Mouse (Mus musculus): Measurements from ENCODE around the gene Hcn3. TPM values are rescaled to one million over a fixed set of nuclear protein-coding genes. Genes with fewer than 3 reads are reported as not detected.
A peak's percentile ranks its signal among the peaks of the same experiment; 100 is the strongest.

The Hcn3 gene
- polyA plus RNA-seq, 1 experiment from 2014 or later: 9.1 TPM

GRCm38 (mm10) chr3:89190436-89190835 is 30.4 kb upstream of the Hcn3 start:
- peaks cover 25% of the 10 kb centered on the region for H3K36me3 ChIP-seq
- H3K27ac ChIP-seq: no peak overlapping the region
- no peaks in the 10 kb centered on the region for H3K9me3 ChIP-seq
- DNase-seq (ENCODE audit: low spot score): no peak
- WGBS: 84% methylated on average over 8 of the region's 8 CpGs
- no peak overlapping the region for H3K4me3 ChIP-seq
- H3K4me1 ChIP-seq (replicated peaks): peaks cover 33% of the 10 kb centered on the region
- peaks cover 15% of the 10 kb centered on the region for H3K27me3 ChIP-seq (ENCODE audit: insufficient read depth, poor library complexity, severe bottlenecking)

- WGBS: 63% methylated on average over 12 of the region's 12 CpGs
- no peak overlapping the region for H3K4me3 ChIP-seq
These were observed 28.5 kb upstream of the Hcn3 start for GRCm38 (mm10) chr3:89188478-89188875.

GRCm38 (mm10) chr3:89187690-89188477 is 27.9 kb upstream of the Hcn3 start:
- H3K4me1 ChIP-seq (replicated peaks): peaks cover 55% of the 10 kb centered on the region
- no peak for DNase-seq (ENCODE audit: low spot score)
- H3K4me3 ChIP-seq: peak overlapping the region; percentile 14; the same call in 1 of the 2 replicates

More at GRCm38 (mm10) chr3:89188478-89188875, 28.5 kb upstream of the Hcn3 start:
- H3K9me3 ChIP-seq: no peaks in the 10 kb centered on the region
- H3K4me1 ChIP-seq (replicated peaks): peaks cover 49% of the 10 kb centered on the region
- H3K36me3 ChIP-seq: peaks cover 27% of the 10 kb centered on the region
- H3K27me3 ChIP-seq (ENCODE audit: insufficient read depth, poor library complexity, severe bottlenecking): peaks cover 16% of the 10 kb centered on the region
- DNase-seq (ENCODE audit: low spot score): no peak
- H3K27ac ChIP-seq: 0 out of 2 replicates have a peak overlapping the region, but pooled peaks have one; percentile 29

GRCm38 (mm10) chr3:89187197-89187596 is 27.2 kb upstream of the Hcn3 start:
- peaks cover 32% of the 10 kb centered on the region for H3K36me3 ChIP-seq
- H3K27ac ChIP-seq: peak overlapping the region; percentile 54; the same call in 1 of the 2 replicates
- H3K9me3 ChIP-seq: no peaks in the 10 kb centered on the region
- H3K4me3 ChIP-seq: peak overlapping the region; percentile 14; the same call in 1 of the 2 replicates
- H3K4me1 ChIP-seq (replicated peaks): peaks cover 58% of the 10 kb centered on the region
- 33% methylated on average over 23 of the region's 23 CpGs for WGBS
- H3K27me3 ChIP-seq (ENCODE audit: insufficient read depth, poor library complexity, severe bottlenecking): peaks cover 16% of the 10 kb centered on the region
- no peak for DNase-seq (ENCODE audit: low spot score)

More at GRCm38 (mm10) chr3:89187690-89188477, 27.9 kb upstream of the Hcn3 start:
- Histone ChIP-seq H3K36me3 (peaks cover 27% of the 10 kb centered on the region), H3K27ac (0 out of 2 replicates have a peak overlapping the region, but pooled peaks have one; percentile 29), H3K27me3 (ENCODE audit: insufficient read depth, poor library complexity, severe bottlenecking) (peaks cover 16% of the 10 kb centered on the region), H3K9me3 (no peaks in the 10 kb centered on the region)
- 60% methylated on average over 18 of the region's 18 CpGs for WGBS

- DNase-seq (ENCODE audit: low spot score): no peak
- Histone ChIP-seq H3K4me3 (peak overlapping the region; percentile 79), H3K4me1 (replicated peaks) (peaks cover 65% of the 10 kb centered on the region), H3K27me3 (ENCODE audit: insufficient read depth, poor library complexity, severe bottlenecking) (peaks cover 16% of the 10 kb centered on the region), H3K36me3 (peaks cover 64% of the 10 kb centered on the region), H3K27ac (peak overlapping the region; percentile 94), H3K9me3 (no peaks in the 10 kb centered on the region)
- WGBS: 79% methylated on average over 6 of the region's 6 CpGs
These were observed 23.9 kb upstream of the Hcn3 start for GRCm38 (mm10) chr3:89183959-89184315.

GRCm38 (mm10) chr3:89183058-89183958 is 23.3 kb upstream of the Hcn3 start, which contains the start of gene Fam189b:
TSS of gene Fam189b (plus strand) at chr3:89183143.
- H3K27ac ChIP-seq: peak within 1 kb of the TSS; percentile 94
- peak; percentile 88 for DNase-seq (ENCODE audit: low spot score)
- 4% methylated on average over 39 of the region's 39 CpGs for WGBS
- H3K4me3 ChIP-seq: peak within 1 kb of the TSS; percentile 79
- peaks cover 16% of the 10 kb centered on the region for H3K27me3 ChIP-seq (ENCODE audit: insufficient read depth, poor library complexity, severe bottlenecking)
- H3K36me3 ChIP-seq: peaks cover 59% of the 10 kb centered on the region
- H3K4me1 ChIP-seq (replicated peaks): peaks cover 67% of the 10 kb centered on the region
- no peaks in the 10 kb centered on the region for H3K9me3 ChIP-seq

- 57% methylated on average over 7 of the region's 7 CpGs for WGBS
- H3K36me3 ChIP-seq: peaks cover 52% of the 10 kb centered on the region
These were observed 22.6 kb upstream of the Hcn3 start for GRCm38 (mm10) chr3:89182531-89183057.

GRCm38 (mm10) chr3:89181749-89182500 is 21.9 kb upstream of the Hcn3 start:
- Histone ChIP-seq H3K4me3 (0 out of 2 replicates have a peak overlapping the region, but pooled peaks have one; percentile 20), H3K27ac (0 out of 2 replicates have a peak overlapping the region, but pooled peaks have one; percentile 94), H3K9me3 (no peaks in the 10 kb centered on the region), H3K36me3 (peaks cover 45% of the 10 kb centered on the region), H3K27me3 (ENCODE audit: insufficient read depth, poor library complexity, severe bottlenecking) (peaks cover 10% of the 10 kb centered on the region), H3K4me1 (replicated peaks) (peaks cover 58% of the 10 kb centered on the region)
- WGBS: 94% methylated on average over 27 of the region's 27 CpGs
- DNase-seq (ENCODE audit: low spot score): no peak

More at GRCm38 (mm10) chr3:89182531-89183057, 22.6 kb upstream of the Hcn3 start:
- Histone ChIP-seq H3K27me3 (ENCODE audit: insufficient read depth, poor library complexity, severe bottlenecking) (peaks cover 16% of the 10 kb centered on the region), H3K4me3 (peak overlapping the region; percentile 79), H3K4me1 (replicated peaks) (peaks cover 65% of the 10 kb centered on the region), H3K27ac (peak overlapping the region; percentile 94), H3K9me3 (no peaks in the 10 kb centered on the region)
- DNase-seq (ENCODE audit: low spot score): no peak

GRCm38 (mm10) chr3:89179056-89179455 is 19.1 kb upstream of the Hcn3 start:
- 95% methylated on average over 11 of the region's 11 CpGs for WGBS
- peaks cover 33% of the 10 kb centered on the region for H3K4me1 ChIP-seq (replicated peaks)
- no peak for DNase-seq (ENCODE audit: low spot score)
- H3K4me3 ChIP-seq: peak overlapping the region; percentile 78
- H3K27ac ChIP-seq: 0 out of 2 replicates have a peak overlapping the region, but pooled peaks have one; percentile 35
- H3K27me3 ChIP-seq (ENCODE audit: insufficient read depth, poor library complexity, severe bottlenecking): no peaks in the 10 kb centered on the region
- H3K9me3 ChIP-seq: no peaks in the 10 kb centered on the region
- H3K36me3 ChIP-seq: peaks cover 65% of the 10 kb centered on the region

- H3K4me3 ChIP-seq: peak overlapping the region; percentile 78
- peaks cover 75% of the 10 kb centered on the region for H3K36me3 ChIP-seq
- H3K9me3 ChIP-seq: no peaks in the 10 kb centered on the region
- peaks cover 23% of the 10 kb centered on the region for H3K4me1 ChIP-seq (replicated peaks)
- DNase-seq (ENCODE audit: low spot score): no peak
- H3K27ac ChIP-seq: peak overlapping the region; percentile 89
- WGBS: 9% methylated on average over 6 of the region's 6 CpGs
- H3K27me3 ChIP-seq (ENCODE audit: insufficient read depth, poor library complexity, severe bottlenecking): no peaks in the 10 kb centered on the region
These were observed 18.1 kb upstream of the Hcn3 start for GRCm38 (mm10) chr3:89178107-89178385.

- under 1% methylated on average over 43 of the region's 43 CpGs for WGBS
- peak; percentile 95 for DNase-seq (ENCODE audit: low spot score)
- no peaks in the 10 kb centered on the region for H3K9me3 ChIP-seq
- H3K27me3 ChIP-seq (ENCODE audit: insufficient read depth, poor library complexity, severe bottlenecking): no peaks in the 10 kb centered on the region
- peaks cover 18% of the 10 kb centered on the region for H3K4me1 ChIP-seq (replicated peaks)
- H3K27ac ChIP-seq: peak within 1 kb of the TSS; percentile 89
- peaks cover 79% of the 10 kb centered on the region for H3K36me3 ChIP-seq
- H3K4me3 ChIP-seq: peak within 1 kb of the TSS; percentile 78
These were observed 17.5 kb upstream of the Hcn3 start, which contains the start of gene Scamp3 for GRCm38 (mm10) chr3:89177242-89178106. TSS of gene Scamp3 (plus strand) at chr3:89177473.

All from hindbrain, embryonic 10.5 days (tissue).